Mouse (Mus musculus) kidney, adult 2 months (tissue): ENCODE measurements around the gene Fcgr2b. TPM values are rescaled to one million over a fixed set of nuclear protein-coding genes. Genes with fewer than 3 reads are reported as not detected.
"Not testable (repeated sequence)": the region's sequence is repeated elsewhere in the genome, so short reads cannot be mapped to it uniquely, and the experiment has no call there.

Experiments
- DNase-seq: peaks from one replicate; pipeline ENCODE4 v3.0.0; 2021
- H3K27ac ChIP-seq: fragments of 200-500 bp; 2 replicates; pipeline ENCODE4 v1.5.1; 2012; ENCODE audit warnings: low read depth, low read length, control low read depth, inconsistent platforms; ENCODE audit not compliant: insufficient read depth
- H3K27me3 ChIP-seq: fragments of 200-500 bp; replicated peaks from 2 replicates; pipeline ENCODE4 v1.6.1; 2012; ENCODE audit warnings: mild to moderate bottlenecking, moderate library complexity, low read length, inconsistent platforms; ENCODE audit not compliant: control insufficient read depth, insufficient read depth
- H3K36me3 ChIP-seq: fragments of 200-500 bp; 2 replicates; pipeline ENCODE4 v1.6.1; 2012; ENCODE audit warnings: mild to moderate bottlenecking, moderate library complexity, low read length, inconsistent platforms; ENCODE audit not compliant: control insufficient read depth, insufficient read depth
- H3K4me1 ChIP-seq: fragments of 200-500 bp; 2 replicates; pipeline ENCODE4 v1.6.1; 2011; ENCODE audit warnings: low read length; ENCODE audit not compliant: control insufficient read depth, insufficient read depth
- H3K4me3 ChIP-seq: fragments of 200-500 bp; 2 replicates; pipeline ENCODE4 v1.5.1; 2011; ENCODE audit warnings: mild to moderate bottlenecking, low read depth, low read length, control low read depth; ENCODE audit not compliant: insufficient read depth
- CTCF ChIP-seq: fragments of 200-500 bp; conservative IDR thresholded peaks from 2 replicates; pipeline ENCODE4 v1.5.1; 2011; ENCODE audit warnings: low read depth, mild to moderate bottlenecking, control low read depth, low read length, moderate library complexity, mixed read lengths; ENCODE audit not compliant: insufficient read depth, insufficient read length
- POLR2A ChIP-seq: fragments of 200-500 bp; IDR thresholded peaks from one replicate; pipeline ENCODE4 v1.6.1; 2011; ENCODE audit warnings: low read depth, low read length, control low read depth
- WGBS: fragments of 180-500 bp; shearing (Covaris S2); methylation state at CpG from one replicate; pipeline ENCODE4 v1.1.7; 2018; 5-methylcytosine and 5-hydroxymethylcytosine counted together
- polyA plus RNA-seq: library from polyadenylated mRNA; depleted of rRNA; stranded (reverse); fragments of >200 nt; gene quantifications from 2 replicates; pipeline ENCODE4 v1.2.3, GENCODE M21; 2012

Fcgr2b gene
- polyA plus RNA-seq, 1 experiment, result 64.6 TPM

GRCm38 (mm10) chr1:170963087-170963486, 13.3 kb downstream of the Fcgr2b start:
- no peak overlapping the region for H3K4me3 ChIP-seq
- no peaks in the 10 kb centered on the region for H3K27me3 ChIP-seq
- no peak overlapping the region for H3K27ac ChIP-seq
- 57% methylated on average over 7 of the region's 7 CpGs for WGBS
- no peaks in the 10 kb centered on the region for H3K36me3 ChIP-seq
- TF ChIP-seq POLR2A (no peak), CTCF (no peak)
- peaks cover 3% of the 10 kb centered on the region; the same call in 1 of the 2 replicates for H3K4me1 ChIP-seq
- DNase-seq, result no peak

- H3K36me3 ChIP-seq, result no peaks in the 10 kb centered on the region
- H3K27me3 ChIP-seq, result no peaks in the 10 kb centered on the region
- TF ChIP-seq CTCF, result no peak
- TF ChIP-seq POLR2A, result no peak
- peaks cover 3% of the 10 kb centered on the region; the same call in 1 of the 2 replicates for H3K4me1 ChIP-seq
- DNase-seq, result no peak
- H3K27ac ChIP-seq, result no peak overlapping the region
- H3K4me3 ChIP-seq, result no peak overlapping the region
- WGBS, result 61% methylated on average over 2 of the region's 2 CpGs
Observed at GRCm38 (mm10) chr1:170962301-170962700, 14.0 kb downstream of the Fcgr2b start.

GRCm38 (mm10) chr1:170961101-170961500, 15.2 kb downstream of the Fcgr2b start:
- peaks cover 3% of the 10 kb centered on the region; the same call in 1 of the 2 replicates for H3K4me1 ChIP-seq
- H3K36me3 ChIP-seq, result no peaks in the 10 kb centered on the region
- H3K27ac ChIP-seq, result no peak overlapping the region
- no peak overlapping the region for H3K4me3 ChIP-seq
- 87% methylated on average over 6 of the region's 6 CpGs for WGBS
- no peak for TF ChIP-seq CTCF
- TF ChIP-seq POLR2A, result no peak
- no peak for DNase-seq
- no peaks in the 10 kb centered on the region for H3K27me3 ChIP-seq

- H3K36me3 ChIP-seq, result no peaks in the 10 kb centered on the region
- H3K27me3 ChIP-seq, result no peaks in the 10 kb centered on the region
- no peak overlapping the region for H3K27ac ChIP-seq
- WGBS, result 62% methylated on average over 2 of the region's 2 CpGs
- H3K4me3 ChIP-seq, result no peak overlapping the region
- peak; percentile 63 for DNase-seq
- no peak for TF ChIP-seq CTCF
- TF ChIP-seq POLR2A, result no peak
- peaks cover 3% of the 10 kb centered on the region; the same call in 1 of the 2 replicates for H3K4me1 ChIP-seq
Observed at GRCm38 (mm10) chr1:170959791-170960190, 16.6 kb downstream of the Fcgr2b start.

- Histone ChIP-seq H3K36me3 (no peaks in the 10 kb centered on the region), H3K27ac (no peak overlapping the region), H3K4me3 (no peak overlapping the region), H3K4me1 (peaks cover 3% of the 10 kb centered on the region; the same call in 1 of the 2 replicates), H3K27me3 (no peaks in the 10 kb centered on the region)
- TF ChIP-seq POLR2A, result no peak
- no peak for TF ChIP-seq CTCF
- 62% methylated on average over 3 of the region's 3 CpGs for WGBS
- DNase-seq, result no peak
Observed at GRCm38 (mm10) chr1:170958225-170958624, 18.1 kb downstream of the Fcgr2b start.

GRCm38 (mm10) chr1:170953192-170953591, 23.2 kb downstream of the Fcgr2b start:
- H3K27me3 ChIP-seq, result no peaks in the 10 kb centered on the region
- no peak for DNase-seq
- 86% methylated on average over 2 of the region's 2 CpGs for WGBS

GRCm38 (mm10) chr1:170950772-170951171, 25.6 kb downstream of the Fcgr2b start:
- Histone ChIP-seq H3K4me3 (no peak overlapping the region), H3K4me1 (no peaks in the 10 kb centered on the region), H3K27me3 (no peaks in the 10 kb centered on the region), H3K27ac (no peak overlapping the region), H3K36me3 (no peaks in the 10 kb centered on the region)
- DNase-seq, result no peak
- no peak for TF ChIP-seq CTCF
- no peak for TF ChIP-seq POLR2A
- WGBS, result 63% methylated on average over 3 of the region's 3 CpGs

More at GRCm38 (mm10) chr1:170953192-170953591, 23.2 kb downstream of the Fcgr2b start:
- no peak overlapping the region for H3K27ac ChIP-seq
- H3K36me3 ChIP-seq, result no peaks in the 10 kb centered on the region
- H3K4me1 ChIP-seq, result no peaks in the 10 kb centered on the region
- H3K4me3 ChIP-seq, result no peak overlapping the region
- TF ChIP-seq CTCF (no peak), POLR2A (no peak)

GRCm38 (mm10) chr1:170944908-170945307, 31.4 kb downstream of the Fcgr2b start:
- not testable (repeated sequence) for H3K27me3 ChIP-seq, H3K36me3 ChIP-seq, DNase-seq, H3K27ac ChIP-seq, H3K4me1 ChIP-seq, H3K4me3 ChIP-seq
- 99% methylated on average over 9 of the region's 9 CpGs for WGBS

- H3K27me3 ChIP-seq, H3K4me1 ChIP-seq, H3K4me3 ChIP-seq, DNase-seq, H3K36me3 ChIP-seq, H3K27ac ChIP-seq: not testable (repeated sequence)
- 96% methylated on average over 9 of the region's 9 CpGs for WGBS
Observed at GRCm38 (mm10) chr1:170944151-170944550, 32.2 kb downstream of the Fcgr2b start.
